Mouse (Mus musculus) liver, embryonic 12.5 days (tissue): Measurements from ENCODE around the gene Pkn1. TPM values are rescaled to one million over a fixed set of nuclear protein-coding genes. Genes with fewer than 3 reads are reported as not detected.
A peak's percentile ranks its signal among the peaks of the same experiment; 100 is the strongest.

Experiments used
- ATAC-seq: fragments of 200-750 bp; cut with Nextera tagmentation; 2 replicates; pipeline ENCODE4 v1.8.0; 2017; ENCODE audit warnings: moderate number of reproducible peaks, mild to moderate bottlenecking, moderate library complexity
- H3K27ac ChIP-seq: fragments of 300-500 bp; sonication (generic); 2 replicates; pipeline ENCODE4 v1.5.1; 2016; ENCODE audit warnings: mild to moderate bottlenecking
- H3K27me3 ChIP-seq: fragments of 300-500 bp; sonication (generic); replicated peaks from 2 replicates; pipeline ENCODE4 v1.6.1; 2016; ENCODE audit warnings: mild to moderate bottlenecking, moderate library complexity
- H3K36me3 ChIP-seq: fragments of 300-500 bp; sonication (generic); 2 replicates; pipeline ENCODE4 v1.6.1; 2016; ENCODE audit warnings: mild to moderate bottlenecking, moderate library complexity
- H3K4me1 ChIP-seq: fragments of 300-500 bp; sonication (generic); 2 replicates; pipeline ENCODE4 v1.6.1; 2016
- H3K4me2 ChIP-seq: fragments of 300-500 bp; sonication (generic); 2 replicates; pipeline ENCODE4 v1.6.1; 2016; ENCODE audit warnings: mild to moderate bottlenecking, moderate library complexity
- H3K4me3 ChIP-seq: fragments of 300-500 bp; sonication (generic); 2 replicates; pipeline ENCODE4 v1.5.1; 2016; ENCODE audit warnings: mild to moderate bottlenecking, moderate library complexity
- H3K9ac ChIP-seq: fragments of 300-500 bp; sonication (generic); 2 replicates; pipeline ENCODE4 v1.6.1; 2016; ENCODE audit warnings: mild to moderate bottlenecking, moderate library complexity
- H3K9me3 ChIP-seq: fragments of 300-500 bp; sonication (generic); replicated peaks from 2 replicates; pipeline ENCODE4 v1.6.1; 2016; ENCODE audit warnings: mild to moderate bottlenecking, moderate library complexity
- WGBS: fragments of 180-500 bp; shearing (Covaris S2); methylation state at CpG from one replicate; pipeline ENCODE4 v1.1.7; 2016; ENCODE audit not compliant: insufficient replicate concordance; 5-methylcytosine and 5-hydroxymethylcytosine counted together
- polyA plus RNA-seq: library from polyadenylated mRNA; unstranded; fragments of >200 nt; fragmentation: Nextera tagmentation; extraction: Ambion mirVana; gene quantifications from 2 replicates; pipeline ENCODE4 v1.2.1, GENCODE M21; 2016

Gene Pkn1
- polyA plus RNA-seq, 1 experiment from 2014 or later = 19.5 TPM

DNA sequence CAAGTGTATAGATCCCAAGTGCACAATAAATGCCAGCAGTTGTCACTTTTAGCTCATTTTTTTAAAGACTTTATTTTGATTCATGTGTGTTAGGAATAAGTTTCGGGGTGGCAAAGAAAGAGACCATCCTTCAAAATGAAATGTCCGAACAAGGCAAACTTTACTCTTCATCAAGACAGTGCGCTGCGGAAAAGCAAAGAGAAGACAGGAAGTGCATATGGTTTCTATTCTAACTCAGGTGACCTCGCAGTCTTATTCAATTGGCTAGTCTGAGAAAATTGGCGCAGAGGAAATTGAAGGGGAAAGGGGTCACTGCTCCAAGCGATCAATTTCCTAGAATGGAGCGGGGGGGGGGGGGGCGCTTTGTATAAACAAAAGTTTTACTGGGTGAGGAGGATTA lies 587 bp upstream of the Pkn1 start:
- H3K4me1 ChIP-seq = peaks cover 61% of the 10 kb centered on the region
- ATAC-seq = no peak
- WGBS = 24% methylated on average over 9 of the region's 9 CpGs

DNA sequence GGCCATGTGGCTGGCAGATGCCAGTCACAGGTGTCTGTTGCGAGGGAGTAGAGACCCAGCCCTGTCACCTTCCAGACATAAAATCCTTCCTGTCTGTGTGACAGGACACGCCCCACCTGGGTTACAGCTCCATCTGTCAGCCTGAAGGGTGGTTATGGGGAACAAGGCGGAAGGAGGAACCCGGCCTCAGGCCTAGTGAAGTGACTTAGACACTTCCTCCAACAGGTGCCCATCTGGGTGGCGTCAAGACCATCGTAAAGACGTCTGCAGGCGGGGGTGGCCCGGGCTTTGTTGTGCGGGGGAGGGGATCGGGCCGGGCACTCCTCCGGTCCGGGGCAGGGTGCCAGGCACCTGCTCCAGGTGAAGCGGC lies 703 bp downstream of the Pkn1 start:
- peak overlapping the region; percentile 83 for H3K27ac ChIP-seq
- WGBS = 1% methylated on average over 15 of the region's 15 CpGs
- no peaks in the 10 kb centered on the region for H3K36me3 ChIP-seq
- peak; percentile 18 for ATAC-seq
- peak overlapping the region; percentile 93 for H3K9ac ChIP-seq
- peak overlapping the region; percentile 89 for H3K4me3 ChIP-seq
- H3K4me2 ChIP-seq = peak overlapping the region; percentile 99
- H3K9me3 ChIP-seq = 0 out of 2 replicates have a peak, but pooled peaks cover 6% of the 10 kb centered on the region
- H3K4me1 ChIP-seq = peaks cover 74% of the 10 kb centered on the region
- no peaks in the 10 kb centered on the region for H3K27me3 ChIP-seq

More for the DNA sequence above, 587 bp upstream of the Pkn1 start:
- H3K27ac ChIP-seq = peak overlapping the region; percentile 83
- peaks cover 3% of the 10 kb centered on the region; the same call in 1 of the 2 replicates for H3K27me3 ChIP-seq
- peak overlapping the region; percentile 89 for H3K4me3 ChIP-seq
- 0 out of 2 replicates have a peak, but pooled peaks cover 6% of the 10 kb centered on the region for H3K9me3 ChIP-seq
- H3K9ac ChIP-seq = peak overlapping the region; percentile 93
- H3K4me2 ChIP-seq = peak overlapping the region; percentile 99
- no peaks in the 10 kb centered on the region for H3K36me3 ChIP-seq

DNA sequence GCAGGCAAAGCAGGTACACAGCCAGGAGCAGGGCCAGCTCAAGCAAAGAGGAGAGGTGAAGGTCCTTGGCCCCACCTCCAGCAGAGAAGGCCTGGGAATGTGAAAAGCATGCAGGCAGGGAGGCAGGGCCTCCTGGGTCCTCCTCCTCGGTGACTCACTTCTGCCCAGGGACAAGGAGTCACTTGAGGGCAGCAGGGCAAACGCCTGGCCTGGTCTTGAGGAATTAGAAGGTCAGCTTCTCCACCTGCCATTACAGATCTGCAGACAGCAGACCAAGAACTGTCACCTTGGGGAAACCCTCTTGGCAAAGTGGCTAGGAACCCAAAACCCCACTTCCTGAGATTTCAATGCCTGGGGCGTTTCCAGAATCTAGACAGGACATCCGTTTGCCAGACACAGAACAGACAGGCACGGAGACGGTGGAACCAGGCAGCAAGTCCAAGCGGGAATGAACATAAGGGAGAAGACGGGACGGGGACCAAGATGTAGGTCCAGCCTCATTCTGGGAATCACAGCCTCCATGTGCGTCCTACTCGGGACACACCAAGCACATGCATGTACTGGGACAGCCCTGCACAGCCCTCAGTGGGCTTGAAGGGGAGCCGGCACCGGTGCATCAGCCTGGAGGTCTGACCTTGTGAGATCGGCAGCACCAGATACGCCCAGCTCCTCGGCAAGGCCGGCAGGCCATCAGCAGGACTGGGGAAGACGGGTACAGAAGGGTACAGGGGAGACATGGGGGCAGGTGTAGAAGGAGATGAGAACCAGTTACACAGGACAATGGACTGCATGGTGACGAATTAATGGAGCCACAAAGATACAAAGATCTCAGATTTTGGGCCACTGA lies 1.4 kb downstream of the Pkn1 start:
- H3K9ac ChIP-seq = peak overlapping the region; percentile 93
- 38% methylated on average over 19 of the region's 19 CpGs for WGBS
- peaks cover 3% of the 10 kb centered on the region for H3K36me3 ChIP-seq
- no peaks in the 10 kb centered on the region for H3K27me3 ChIP-seq
- peaks cover 76% of the 10 kb centered on the region for H3K4me1 ChIP-seq
- no peak for ATAC-seq
- H3K4me2 ChIP-seq = peak overlapping the region; percentile 99
- H3K27ac ChIP-seq = peak overlapping the region; percentile 58
- H3K9me3 ChIP-seq = 0 out of 2 replicates have a peak, but pooled peaks cover 6% of the 10 kb centered on the region
- H3K4me3 ChIP-seq = peak overlapping the region; percentile 89

DNA sequence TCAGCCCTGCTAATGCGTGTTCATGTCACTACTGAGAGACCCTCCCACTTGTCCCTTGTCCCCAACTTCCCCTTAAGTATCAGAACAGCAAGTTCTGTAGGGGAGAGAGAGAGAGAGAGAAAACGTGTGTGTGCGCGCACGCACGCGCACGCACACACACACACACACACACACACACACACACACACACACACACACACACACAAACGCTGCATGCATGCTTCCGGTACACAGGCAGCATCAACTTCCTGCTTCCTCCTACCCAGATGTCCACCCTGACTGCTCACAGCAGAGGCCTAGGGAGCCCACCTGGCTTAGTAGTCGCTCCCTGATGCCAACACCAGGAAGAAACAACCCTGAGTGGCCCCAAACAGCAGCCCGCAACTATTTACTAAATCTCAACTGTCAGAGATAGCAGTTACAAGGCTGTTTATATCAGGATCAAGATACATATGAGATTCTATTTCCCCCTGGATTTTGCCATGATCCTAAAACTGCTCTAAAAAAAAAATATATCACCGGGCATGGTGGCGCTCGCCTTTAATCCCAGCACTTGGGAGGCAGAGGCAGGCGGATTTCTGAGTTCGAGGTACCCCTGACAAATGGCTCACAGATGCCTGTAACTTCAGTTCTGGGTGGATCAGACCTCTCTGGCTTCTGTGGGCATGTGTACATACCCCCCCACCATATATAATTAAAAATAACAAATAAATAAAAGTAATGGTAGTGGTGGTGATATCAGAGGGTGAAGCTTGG lies 3.5 kb downstream of the Pkn1 start:
- no peak for ATAC-seq
- no peak overlapping the region for H3K4me3 ChIP-seq
- H3K4me2 ChIP-seq = peak overlapping the region; percentile 10; the same call in 1 of the 2 replicates
- peaks cover 71% of the 10 kb centered on the region for H3K4me1 ChIP-seq
- peaks cover 24% of the 10 kb centered on the region for H3K36me3 ChIP-seq
- H3K27ac ChIP-seq = 0 out of 2 replicates have a peak overlapping the region, but pooled peaks have one; percentile 32
- 58% methylated on average over 16 of the region's 17 CpGs for WGBS
- H3K27me3 ChIP-seq = no peaks in the 10 kb centered on the region
- H3K9me3 ChIP-seq = no peaks in the 10 kb centered on the region
- no peak overlapping the region for H3K9ac ChIP-seq

DNA sequence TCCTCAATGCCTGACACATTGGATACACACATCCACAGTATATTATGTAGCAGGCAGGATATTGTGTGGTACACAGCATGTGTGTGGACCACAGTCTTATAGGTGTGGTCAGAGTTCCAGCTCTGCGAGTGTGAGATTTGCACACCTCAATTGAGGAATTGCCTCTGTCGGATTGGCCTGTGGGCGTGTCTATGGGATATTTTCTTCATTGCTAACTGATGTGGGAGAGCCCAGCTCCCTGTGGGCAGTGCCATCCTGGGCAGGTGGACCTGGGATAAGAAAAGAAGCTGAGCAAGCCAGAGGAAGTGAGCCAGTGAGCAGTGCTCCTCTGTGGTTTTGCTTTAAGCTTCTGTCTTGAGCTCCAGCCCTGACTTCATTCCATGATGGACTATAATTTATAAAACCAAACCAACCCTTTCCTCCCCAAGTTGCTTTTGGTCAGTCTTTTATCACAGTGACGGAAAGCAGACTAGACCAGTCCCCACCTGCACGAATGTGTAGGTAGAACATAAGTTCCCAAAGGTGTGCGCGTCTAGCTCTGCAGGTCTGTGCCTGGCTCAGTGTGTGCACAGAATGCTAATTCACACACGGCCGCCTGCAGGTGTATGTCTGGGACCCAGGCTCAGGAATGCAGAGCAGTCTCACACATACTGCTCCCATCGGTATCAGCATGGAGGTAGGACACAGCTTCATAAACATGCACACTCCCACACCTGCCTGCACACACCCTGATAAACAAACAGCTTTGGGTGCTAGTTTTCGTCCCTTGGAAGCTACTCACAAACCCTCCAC lies 4.4 kb downstream of the Pkn1 start:
- H3K27ac ChIP-seq = peak overlapping the region; percentile 12
- peaks cover 61% of the 10 kb centered on the region for H3K4me1 ChIP-seq

DNA sequence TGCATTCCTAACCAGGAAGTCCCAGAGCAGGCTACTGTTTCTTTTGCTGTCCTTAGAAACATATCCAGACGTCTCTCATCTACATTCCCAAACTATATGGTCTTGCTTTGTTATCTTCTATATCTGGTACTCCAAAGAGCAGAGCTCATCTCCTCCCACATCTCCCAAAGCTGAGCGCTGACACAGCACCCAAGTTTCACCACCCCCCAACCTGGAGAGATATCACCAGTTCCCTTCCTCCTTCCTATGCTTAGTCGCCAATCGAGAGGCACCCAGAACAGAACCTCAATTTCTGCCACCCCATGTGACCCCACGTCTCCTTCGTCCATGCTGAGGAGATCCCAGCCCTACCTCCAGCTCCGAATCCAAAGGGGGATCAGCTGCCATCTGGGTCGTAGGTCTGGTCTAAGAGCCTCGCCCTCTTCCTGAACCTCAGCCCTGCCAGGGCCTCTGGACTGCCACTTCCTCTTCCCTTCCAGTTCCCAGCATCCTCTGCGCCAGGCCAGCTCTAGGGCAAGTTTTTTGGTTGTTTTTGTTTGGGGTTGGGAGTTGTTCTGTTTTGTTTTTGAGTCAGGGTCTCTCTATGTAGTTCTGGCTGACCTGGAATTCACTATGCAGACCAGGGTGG lies 5.3 kb downstream of the Pkn1 start:
- peak overlapping the region; percentile 12; the same call in 1 of the 2 replicates for H3K27ac ChIP-seq
- peaks cover 55% of the 10 kb centered on the region for H3K4me1 ChIP-seq
- ATAC-seq = no peak
- H3K9me3 ChIP-seq = no peaks in the 10 kb centered on the region
- H3K27me3 ChIP-seq = no peaks in the 10 kb centered on the region
- no peak overlapping the region for H3K4me3 ChIP-seq
- H3K36me3 ChIP-seq = peaks cover 38% of the 10 kb centered on the region
- H3K4me2 ChIP-seq = peak overlapping the region; percentile 33
- WGBS = 30% methylated on average over 10 of the region's 10 CpGs
- peak overlapping the region; percentile 5; the same call in 1 of the 2 replicates for H3K9ac ChIP-seq

More for the DNA sequence above, 4.4 kb downstream of the Pkn1 start:
- Histone ChIP-seq H3K9me3 (no peaks in the 10 kb centered on the region), H3K4me3 (no peak overlapping the region), H3K36me3 (peaks cover 33% of the 10 kb centered on the region), H3K4me2 (peak overlapping the region; percentile 33; the same call in 1 of the 2 replicates), H3K27me3 (no peaks in the 10 kb centered on the region), H3K9ac (no peak overlapping the region)
- 71% methylated on average over 11 of the region's 11 CpGs for WGBS
- no peak for ATAC-seq

DNA sequence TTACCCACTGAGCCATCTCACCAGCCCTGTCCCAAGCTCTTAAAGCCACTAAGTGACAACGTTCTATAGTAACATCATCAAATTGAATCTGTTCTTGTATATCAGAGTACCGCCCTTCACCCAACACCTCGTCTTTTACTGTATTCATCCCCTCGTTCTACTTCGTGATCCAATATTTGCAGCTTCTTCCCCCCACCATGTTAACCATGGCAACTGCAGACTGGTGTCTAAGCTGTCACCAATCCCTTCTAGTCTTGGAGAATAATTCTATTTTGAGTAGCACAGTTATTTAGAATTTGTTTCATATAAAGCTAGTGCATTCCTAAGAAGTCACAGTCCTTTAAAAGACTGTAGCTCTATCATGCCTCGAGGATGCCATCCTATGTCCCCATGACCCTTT lies 9.7 kb downstream of the Pkn1 start:
- WGBS = 83% methylated on average over 6 of the region's 6 CpGs
- Histone ChIP-seq H3K4me1 (peaks cover 11% of the 10 kb centered on the region), H3K9me3 (no peaks in the 10 kb centered on the region), H3K27me3 (no peaks in the 10 kb centered on the region), H3K4me3 (no peak overlapping the region), H3K36me3 (peaks cover 69% of the 10 kb centered on the region), H3K4me2 (no peak overlapping the region), H3K9ac (no peak overlapping the region), H3K27ac (no peak overlapping the region)
- no peak for ATAC-seq

DNA sequence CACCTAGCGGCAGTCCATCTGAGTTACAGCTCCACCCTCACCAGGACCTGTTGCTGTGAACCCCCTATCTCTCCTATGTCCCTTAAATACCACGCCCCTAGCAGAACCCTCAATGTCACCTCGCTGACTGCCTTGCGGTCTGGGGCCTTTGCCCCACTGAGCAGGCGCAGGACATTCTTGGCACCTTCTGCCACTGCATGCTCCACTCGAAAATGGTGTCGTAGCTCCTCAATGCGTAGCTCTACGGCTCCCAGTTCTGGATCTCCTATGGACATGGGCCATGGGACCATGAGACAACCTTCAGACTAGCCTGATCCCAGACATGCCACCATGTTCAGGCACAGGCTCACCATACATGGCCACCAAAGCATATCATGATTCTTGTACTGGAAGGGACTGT lies 14.5 kb downstream of the Pkn1 start:
- Histone ChIP-seq H3K36me3 (peaks cover 76% of the 10 kb centered on the region), H3K4me3 (no peak overlapping the region), H3K9me3 (no peaks in the 10 kb centered on the region), H3K9ac (no peak overlapping the region), H3K4me2 (no peak overlapping the region), H3K4me1 (peaks cover 5% of the 10 kb centered on the region; the same call in 1 of the 2 replicates), H3K27ac (no peak overlapping the region), H3K27me3 (no peaks in the 10 kb centered on the region)
- WGBS = 84% methylated on average over 9 of the region's 9 CpGs
- ATAC-seq = no peak

DNA sequence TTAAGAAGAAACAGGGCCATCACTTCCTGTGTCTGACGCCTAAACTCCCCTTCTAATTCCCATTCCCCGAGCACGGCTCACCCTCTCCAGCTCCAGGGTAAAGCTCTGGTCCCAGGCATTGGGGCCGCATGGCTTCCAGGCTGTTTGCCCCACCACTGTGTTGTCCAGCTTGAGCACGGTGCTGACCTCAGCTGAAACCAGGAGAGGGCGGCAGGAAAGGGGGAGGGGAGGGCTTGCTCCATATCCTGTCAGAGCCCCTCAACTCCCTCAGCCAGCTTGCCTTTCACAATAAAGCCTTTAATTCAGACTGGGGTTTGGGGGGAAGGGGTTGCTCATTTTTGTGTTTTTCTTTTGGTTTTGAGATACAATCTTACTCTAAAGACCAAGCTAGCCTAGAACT lies 17.9 kb downstream of the Pkn1 start:
- Histone ChIP-seq H3K4me2 (no peak overlapping the region), H3K36me3 (peaks cover 88% of the 10 kb centered on the region), H3K27ac (0 out of 2 replicates have a peak overlapping the region, but pooled peaks have one; percentile 26), H3K9me3 (no peaks in the 10 kb centered on the region), H3K27me3 (no peaks in the 10 kb centered on the region), H3K4me1 (peaks cover 5% of the 10 kb centered on the region; the same call in 1 of the 2 replicates), H3K9ac (no peak overlapping the region), H3K4me3 (no peak overlapping the region)
- WGBS = 40% methylated on average over 6 of the region's 6 CpGs
- ATAC-seq = no peak

DNA sequence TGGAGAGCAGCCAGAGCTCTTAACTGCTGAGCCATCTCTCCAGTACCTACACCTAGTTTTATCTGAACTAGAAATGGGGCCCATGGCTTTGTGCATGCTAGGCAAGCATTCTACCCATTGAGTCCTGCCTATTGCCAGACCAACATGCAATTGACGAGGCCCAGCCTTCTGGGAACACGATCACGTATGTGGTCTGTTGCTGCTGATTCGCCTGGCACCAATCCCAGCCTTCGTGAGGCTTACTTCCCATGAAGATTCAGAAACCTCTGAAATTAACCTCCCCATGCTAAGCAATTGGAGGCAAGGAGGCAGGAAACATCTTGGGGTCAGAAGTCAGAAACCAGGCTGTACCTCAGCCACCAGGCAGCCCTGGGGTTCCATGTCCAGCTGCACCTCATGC lies 18.4 kb downstream of the Pkn1 start:
- 74% methylated on average over 5 of the region's 5 CpGs for whole genome bisulfite sequencing

DNA sequence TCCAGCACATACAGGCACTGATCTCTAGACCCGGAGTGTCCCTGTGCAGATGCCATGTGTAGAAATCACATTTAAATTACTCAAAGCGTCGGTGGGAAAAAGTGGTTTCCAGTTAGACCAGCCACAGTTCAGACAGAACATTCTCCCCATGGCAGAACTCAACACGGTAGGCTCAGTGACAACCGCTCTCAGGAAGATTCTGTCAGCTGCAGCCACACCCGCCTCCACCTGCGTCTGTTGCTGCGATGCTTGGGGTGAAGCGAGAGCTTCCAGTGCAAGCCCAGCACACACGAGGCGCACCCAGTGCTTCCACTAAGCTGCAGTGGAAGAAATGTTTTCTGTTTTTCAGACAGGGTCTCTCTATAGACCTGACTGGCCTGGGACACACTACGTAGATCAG lies 19.1 kb downstream of the Pkn1 start:
- Histone ChIP-seq H3K9ac (no peak overlapping the region), H3K36me3 (peaks cover 88% of the 10 kb centered on the region), H3K9me3 (no peaks in the 10 kb centered on the region), H3K4me3 (no peak overlapping the region), H3K4me1 (peaks cover 5% of the 10 kb centered on the region; the same call in 1 of the 2 replicates), H3K27ac (no peak overlapping the region), H3K4me2 (no peak overlapping the region), H3K27me3 (no peaks in the 10 kb centered on the region)
- 86% methylated on average over 12 of the region's 12 CpGs for WGBS
- ATAC-seq = no peak

More for the DNA sequence above, 18.4 kb downstream of the Pkn1 start:
- no peak overlapping the region for H3K4me2 ChIP-seq
- H3K27me3 ChIP-seq = no peaks in the 10 kb centered on the region
- ATAC-seq = no peak
- H3K4me3 ChIP-seq = no peak overlapping the region
- no peak overlapping the region for H3K9ac ChIP-seq
- H3K4me1 ChIP-seq = peaks cover 5% of the 10 kb centered on the region; the same call in 1 of the 2 replicates
- no peaks in the 10 kb centered on the region for H3K9me3 ChIP-seq
- peaks cover 88% of the 10 kb centered on the region for H3K36me3 ChIP-seq
- H3K27ac ChIP-seq = 0 out of 2 replicates have a peak overlapping the region, but pooled peaks have one; percentile 26
